Mouse (Mus musculus): Measurements from ENCODE around the gene Apon. TPM values are rescaled to one million over a fixed set of nuclear protein-coding genes. Genes with fewer than 3 reads are reported as not detected.
A peak's percentile ranks its signal among the peaks of the same experiment; 100 is the strongest.
"Not testable (repeated sequence)": the region's sequence is repeated elsewhere in the genome, so short reads cannot be mapped to it uniquely, and the experiment has no call there.

Gene Apon
- total RNA-seq, 1 experiment from 2014 or later, result 0.46 TPM

- ATAC-seq (replicated peaks; ENCODE audit: low read depth, poor library complexity, severe bottlenecking), result peak; percentile 53
These were observed 22.0 kb upstream of the Apon start, which contains the start of gene Timeless for GRCm38 (mm10) chr10:128231697-128232419. Gene Timeless (plus strand): TSS chr10:128232065.

GRCm38 (mm10) chr10:128232420-128232985 lies 21.4 kb upstream of the Apon start:
- peak; percentile 74 for ATAC-seq (replicated peaks; ENCODE audit: low read depth, poor library complexity, severe bottlenecking)

DNA sequence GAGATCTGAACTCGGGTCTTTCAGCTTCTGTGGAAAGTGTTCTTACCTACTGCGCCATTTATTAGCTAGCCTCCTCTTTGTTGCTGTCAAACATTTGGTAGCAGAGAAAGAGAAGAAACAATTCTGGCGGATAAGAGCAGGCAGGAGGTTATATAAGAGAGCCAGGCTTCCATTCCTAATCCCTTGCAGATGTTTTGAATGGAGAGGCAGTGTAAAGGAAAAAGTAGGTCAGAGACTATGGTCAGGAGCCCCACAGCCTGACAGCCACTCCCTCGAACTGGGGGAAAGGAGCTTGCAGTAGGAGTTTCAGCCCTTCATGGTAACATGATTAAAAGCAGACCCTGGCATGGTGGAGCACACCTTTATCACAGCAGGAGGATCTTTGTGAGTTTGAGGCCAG lies 17.6 kb upstream of the Apon start:
- ATAC-seq (replicated peaks; ENCODE audit: low read depth, poor library complexity, severe bottlenecking), result no peak

GRCm38 (mm10) chr10:128237807-128238480 lies 16.0 kb upstream of the Apon start:
- ATAC-seq (replicated peaks; ENCODE audit: low read depth, poor library complexity, severe bottlenecking), result peak; percentile 39

DNA sequence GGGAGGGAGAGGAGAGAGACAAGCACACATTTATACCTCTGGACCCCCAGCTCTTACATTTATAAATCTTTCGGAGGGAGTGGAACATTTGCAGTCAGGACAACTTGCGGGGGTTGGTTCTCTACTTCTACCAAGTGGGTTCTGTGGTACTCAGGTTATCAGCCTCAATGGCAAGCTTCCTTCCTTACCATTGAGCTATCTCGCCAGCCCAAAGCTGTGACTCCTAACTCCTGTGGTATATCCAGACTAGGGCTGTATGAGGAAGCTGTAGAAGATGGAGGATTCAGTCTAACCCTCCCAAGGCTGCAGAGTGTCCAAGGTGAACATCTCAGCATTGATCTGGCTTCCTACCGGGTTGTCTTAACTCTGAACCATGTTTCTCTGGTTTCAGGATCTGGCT lies 14.8 kb upstream of the Apon start:
- peak; percentile 24; the same call in 1 of the 2 replicates for ATAC-seq (replicated peaks; ENCODE audit: low read depth, poor library complexity, severe bottlenecking)

GRCm38 (mm10) chr10:128240131-128240530 lies 13.8 kb upstream of the Apon start:
- ATAC-seq (replicated peaks; ENCODE audit: low read depth, poor library complexity, severe bottlenecking), result peak; percentile 36; the same call in 1 of the 2 replicates

GRCm38 (mm10) chr10:128243252-128243651 lies 10.6 kb upstream of the Apon start:
- no peak for ATAC-seq (replicated peaks; ENCODE audit: low read depth, poor library complexity, severe bottlenecking)

DNA sequence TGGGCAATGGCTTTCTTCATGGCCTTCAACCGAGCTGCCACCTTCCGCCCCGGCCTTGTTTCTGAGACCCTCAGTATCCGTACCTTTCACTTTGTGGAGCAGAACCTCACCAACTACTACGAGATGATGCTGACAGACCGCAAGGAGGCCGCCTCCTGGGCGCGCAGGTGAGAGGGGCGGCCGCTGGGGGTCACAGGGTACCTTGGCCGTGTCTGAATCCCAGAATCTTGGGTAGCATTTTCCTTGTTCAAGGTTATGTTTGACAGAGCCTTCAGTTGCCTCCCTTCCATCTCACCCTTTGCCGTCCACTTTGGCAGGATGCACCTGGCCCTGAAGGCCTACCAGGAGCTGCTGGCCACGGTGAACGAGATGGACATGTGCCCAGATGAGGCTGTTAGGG lies 9.8 kb upstream of the Apon start:
- no peak for ATAC-seq (replicated peaks; ENCODE audit: low read depth, poor library complexity, severe bottlenecking)

- ATAC-seq (replicated peaks; ENCODE audit: low read depth, poor library complexity, severe bottlenecking), result no peak
These were observed 6.7 kb upstream of the Apon start for GRCm38 (mm10) chr10:128247020-128247732.

DNA sequence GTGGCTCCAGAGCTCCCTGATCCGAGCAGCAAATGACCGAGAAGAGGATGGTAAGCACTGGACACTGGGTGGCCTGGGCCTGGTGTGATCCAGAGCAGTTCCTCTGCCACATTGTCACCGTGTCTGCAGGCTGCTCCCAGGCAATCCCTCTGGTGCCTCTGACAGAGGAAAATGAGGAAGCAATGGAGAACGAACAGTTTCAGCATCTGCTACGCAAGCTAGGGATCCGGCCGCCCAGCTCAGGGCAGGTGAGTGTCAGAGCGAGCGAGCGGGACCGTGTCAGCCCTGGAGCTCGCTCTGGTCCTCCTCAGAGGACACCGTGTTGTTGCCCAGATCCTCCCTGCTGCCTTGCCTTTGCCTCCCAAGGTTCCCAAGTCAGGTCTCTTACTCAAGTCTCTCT lies 3.3 kb upstream of the Apon start:
- no peak for ATAC-seq (replicated peaks; ENCODE audit: low read depth, poor library complexity, severe bottlenecking)

- no peak for ATAC-seq (replicated peaks; ENCODE audit: low read depth, poor library complexity, severe bottlenecking)
These were observed 2.0 kb downstream of the Apon start for GRCm38 (mm10) chr10:128255925-128256324.

- no peak for ATAC-seq (replicated peaks; ENCODE audit: low read depth, poor library complexity, severe bottlenecking)
These were observed 2.4 kb downstream of the Apon start for GRCm38 (mm10) chr10:128256328-128256727.

DNA sequence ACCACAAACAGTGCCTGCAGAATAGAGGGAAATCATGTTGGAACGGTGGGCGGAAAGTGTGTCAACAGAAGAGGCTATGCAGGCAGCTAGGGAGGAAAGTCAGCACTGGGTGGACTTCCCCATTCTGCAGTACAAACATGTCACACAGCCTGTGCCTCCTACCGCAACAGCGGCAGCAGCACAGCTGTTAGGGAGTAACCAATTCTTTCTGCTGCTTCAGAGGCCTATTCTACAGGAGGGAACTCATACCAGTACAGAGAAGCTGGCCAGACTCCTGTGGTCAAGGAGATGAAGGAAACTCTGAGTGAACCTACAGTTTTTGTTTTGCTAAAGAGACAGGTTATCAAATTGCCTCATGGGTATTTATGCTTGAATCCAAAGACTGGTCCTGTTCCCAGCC lies 5.1 kb downstream of the Apon start:
- ATAC-seq (replicated peaks; ENCODE audit: low read depth, poor library complexity, severe bottlenecking), result peak; percentile 98

GRCm38 (mm10) chr10:128259946-128260345 lies 6.0 kb downstream of the Apon start:
- no peak for ATAC-seq (replicated peaks; ENCODE audit: low read depth, poor library complexity, severe bottlenecking)

DNA sequence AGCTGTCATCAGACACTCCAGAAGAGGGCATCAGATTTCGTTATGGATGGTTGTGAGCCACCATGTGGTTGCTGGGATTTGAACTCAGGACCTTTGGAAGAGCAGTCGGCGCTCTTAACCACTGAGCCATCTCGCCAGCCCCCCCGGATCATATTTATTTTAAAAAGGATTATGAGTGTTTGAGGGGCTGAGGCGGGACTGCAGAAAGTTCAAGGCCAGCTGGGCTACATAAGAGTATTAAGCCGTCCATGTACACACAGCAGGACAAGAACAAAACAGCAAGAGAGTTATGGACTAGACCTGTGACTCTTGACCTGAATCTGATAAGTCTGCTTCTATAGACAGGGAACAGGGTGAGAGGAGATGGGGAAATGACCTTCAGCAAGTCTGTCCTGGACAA lies 6.5 kb downstream of the Apon start:
- not testable (repeated sequence) for ATAC-seq (replicated peaks; ENCODE audit: low read depth, poor library complexity, severe bottlenecking)

DNA sequence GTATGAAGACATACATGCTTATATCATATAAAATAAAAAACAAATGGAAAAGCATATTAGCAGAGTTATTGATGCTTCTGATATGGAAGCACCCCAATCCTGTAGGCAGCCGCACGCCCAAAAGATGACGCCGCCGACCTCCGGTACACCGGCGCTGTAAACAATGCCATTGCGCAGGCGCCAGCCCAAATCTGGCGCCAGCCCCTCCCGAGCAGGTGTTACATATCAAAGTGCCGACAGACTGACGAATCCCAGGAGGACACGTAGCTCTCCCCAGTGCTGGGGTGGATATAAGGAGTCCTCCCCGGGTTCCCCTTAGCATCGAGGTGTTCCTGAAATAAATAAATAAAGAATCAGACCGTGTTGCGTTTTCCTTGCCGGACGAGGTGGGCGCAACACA lies 8.4 kb downstream of the Apon start:
- ATAC-seq (replicated peaks; ENCODE audit: low read depth, poor library complexity, severe bottlenecking), result no peak

GRCm38 (mm10) chr10:128263393-128264310 lies 9.8 kb downstream of the Apon start:
- ATAC-seq (replicated peaks; ENCODE audit: low read depth, poor library complexity, severe bottlenecking), result no peak

GRCm38 (mm10) chr10:128268371-128268770 lies 14.5 kb downstream of the Apon start, which contains the start of gene Apof:
Gene Apof (plus strand): TSS chr10:128268671.
- ATAC-seq (replicated peaks; ENCODE audit: low read depth, poor library complexity, severe bottlenecking), result no peak

- ATAC-seq (replicated peaks; ENCODE audit: low read depth, poor library complexity, severe bottlenecking), result no peak
These were observed 15.5 kb downstream of the Apon start for GRCm38 (mm10) chr10:128269206-128269910.
